Mouse (Mus musculus): ENCODE results near the gene Rims3. TPM values are rescaled to one million over a fixed set of nuclear protein-coding genes. Genes with fewer than 3 reads are reported as not detected.

Gene Rims3
- 0.95 TPM for polyA plus RNA-seq (2014; fragmentation: Illumina TruSeq; extraction: RNeasy Lipid Tissue Mini Kit (QIAGEN cat#74804); ENCODE audit: low read depth, low replicate concordance)

DNA sequence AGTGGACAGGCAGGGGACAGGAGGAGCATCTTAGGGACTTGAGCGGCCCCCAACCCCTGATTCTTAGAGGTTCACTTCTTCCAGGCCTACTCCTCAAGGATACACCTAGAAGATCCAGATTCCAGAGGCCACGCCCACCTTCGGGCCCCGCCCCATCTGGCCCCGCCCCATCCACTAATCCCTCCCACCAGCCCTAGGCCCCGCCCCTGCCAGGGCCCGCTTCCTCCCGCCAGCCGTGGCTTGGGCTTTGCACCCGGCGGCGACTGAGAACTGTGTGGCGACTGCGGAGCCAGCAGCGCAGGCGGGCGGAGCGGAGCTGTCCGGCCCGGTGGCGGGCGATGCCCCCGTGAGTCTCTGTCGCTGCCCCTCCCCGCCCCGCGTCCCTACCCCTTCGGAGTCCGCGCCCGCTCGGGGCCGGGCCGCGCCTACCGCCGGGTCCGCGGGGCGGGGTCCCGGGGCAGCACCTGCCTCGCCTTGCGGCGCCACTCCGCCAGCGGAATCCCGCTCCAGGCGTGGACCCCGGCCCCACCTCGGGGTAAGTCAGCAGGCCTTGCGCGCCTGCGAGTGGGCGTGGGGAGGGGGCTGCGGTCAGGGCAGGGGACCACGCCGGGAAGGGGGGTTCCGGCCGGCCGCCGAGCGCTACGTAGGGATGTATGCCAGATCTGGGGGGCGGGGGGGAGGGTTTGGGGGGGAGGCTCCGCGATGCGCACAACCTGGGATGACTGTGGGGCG is at the start of gene Rims3:
Gene Rims3, plus strand, starts transcription at position 229 of the 732 bp plus-strand sequence.

DNA sequence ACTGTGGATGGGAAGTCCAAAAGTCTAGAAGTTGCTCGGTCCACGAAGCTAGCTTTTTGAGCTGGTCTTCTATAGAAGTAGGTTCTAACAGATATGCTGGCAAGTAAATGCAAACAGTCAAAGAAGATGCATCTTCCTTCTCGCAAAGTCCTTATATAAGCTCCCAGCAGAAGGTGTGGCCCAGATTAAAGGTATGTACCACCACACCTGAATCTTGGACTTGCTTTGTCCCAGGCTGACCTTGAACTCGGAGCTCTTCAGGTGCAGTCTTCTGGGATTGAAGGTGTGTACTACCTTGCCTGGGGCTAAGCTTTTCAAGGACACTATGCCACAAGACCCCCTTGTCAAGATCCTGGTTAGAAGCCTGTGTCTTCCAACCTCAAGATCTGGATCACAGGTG is 23.1 kb upstream of the Rims3 start, which contains the start of gene Nfyc:
Gene Nfyc, minus strand, starts transcription at position 101 of the 400 bp plus-strand sequence.

DNA sequence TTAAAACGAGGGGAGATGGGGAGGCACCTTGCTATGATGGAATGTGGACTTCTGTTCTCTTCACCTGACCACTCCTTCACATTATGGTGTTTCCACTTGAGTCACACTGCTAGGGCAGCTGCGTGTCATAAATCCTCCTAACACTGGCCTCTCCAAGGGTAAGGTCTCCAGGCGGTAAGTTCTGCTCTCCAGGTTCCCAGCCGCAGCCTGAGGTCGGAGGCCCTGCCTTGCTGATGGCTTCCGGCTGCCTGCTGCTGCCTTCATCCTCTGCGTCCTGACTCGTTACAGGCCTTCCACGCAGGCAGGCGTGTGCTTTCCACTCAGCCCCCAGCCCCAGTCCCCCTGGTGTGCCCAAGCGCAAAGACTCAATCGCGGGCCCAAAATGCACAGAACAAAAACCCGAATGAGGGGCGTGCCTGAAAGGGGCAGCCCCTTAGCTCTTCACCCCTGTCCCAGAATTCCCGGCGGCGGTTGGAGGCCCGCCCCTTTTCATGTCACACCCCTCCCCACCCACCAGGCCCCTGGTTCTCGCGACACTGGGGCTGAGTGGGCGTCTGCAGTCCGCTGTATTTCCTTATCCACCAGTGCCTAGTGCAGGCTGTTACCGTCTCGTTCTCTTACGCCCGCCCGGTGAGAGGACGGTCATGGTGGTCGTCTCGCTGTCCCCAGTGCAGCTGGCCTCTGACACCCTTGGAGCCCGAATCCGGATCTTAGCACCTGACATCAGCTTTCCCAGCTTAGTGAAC is 70.1 kb downstream of the Rims3 start, which contains the start of gene Exo5:
Gene Exo5, minus strand, starts transcription at position 464 of the 746 bp plus-strand sequence.

Other genes starting within 250 kb of the Rims3 start
- not detected for gene Cited4, start 188.2 kb upstream of the Rims3 start, polyA plus RNA-seq (2014; fragmentation: Illumina TruSeq; extraction: RNeasy Lipid Tissue Mini Kit (QIAGEN cat#74804); ENCODE audit: low read depth, low replicate concordance)
- gene Kcnq4, start 106.2 kb upstream of the Rims3 start, polyA plus RNA-seq (2014; fragmentation: Illumina TruSeq; extraction: RNeasy Lipid Tissue Mini Kit (QIAGEN cat#74804); ENCODE audit: low read depth, low replicate concordance): not detected
- 11.8 TPM for gene Nfyc, start 23.2 kb upstream of the Rims3 start, polyA plus RNA-seq (2014; fragmentation: Illumina TruSeq; extraction: RNeasy Lipid Tissue Mini Kit (QIAGEN cat#74804); ENCODE audit: low read depth, low replicate concordance)
- 6.2 TPM for gene Exo5, start 70.2 kb downstream of the Rims3 start, polyA plus RNA-seq (2014; fragmentation: Illumina TruSeq; extraction: RNeasy Lipid Tissue Mini Kit (QIAGEN cat#74804); ENCODE audit: low read depth, low replicate concordance)
- gene Zfp69, start 96.9 kb downstream of the Rims3 start, polyA plus RNA-seq (2014; fragmentation: Illumina TruSeq; extraction: RNeasy Lipid Tissue Mini Kit (QIAGEN cat#74804); ENCODE audit: low read depth, low replicate concordance): 2.3 TPM
- 26.4 TPM for gene Smap2, start 162.4 kb downstream of the Rims3 start, polyA plus RNA-seq (2014; fragmentation: Illumina TruSeq; extraction: RNeasy Lipid Tissue Mini Kit (QIAGEN cat#74804); ENCODE audit: low read depth, low replicate concordance)
- gene Col9a2, start 184.6 kb downstream of the Rims3 start, polyA plus RNA-seq (2014; fragmentation: Illumina TruSeq; extraction: RNeasy Lipid Tissue Mini Kit (QIAGEN cat#74804); ENCODE audit: low read depth, low replicate concordance): not detected
- 28.0 TPM for gene Zmpste24, start 243.4 kb downstream of the Rims3 start, polyA plus RNA-seq (2014; fragmentation: Illumina TruSeq; extraction: RNeasy Lipid Tissue Mini Kit (QIAGEN cat#74804); ENCODE audit: low read depth, low replicate concordance)